Mouse (Mus musculus) thymus, postnatal 0 days (tissue): ENCODE results near the gene B430306N03Rik. TPM values are rescaled to one million over a fixed set of nuclear protein-coding genes. Genes with fewer than 3 reads are reported as not detected.
"Not testable (repeated sequence)": the region's sequence is repeated elsewhere in the genome, so short reads cannot be mapped to it uniquely, and the experiment has no call there.

ENCODE experiments used
- DNase-seq: peaks from one replicate; pipeline ENCODE4 v3.0.0-alpha.2; 2015; ENCODE audit warnings: low spot score
- polyA plus RNA-seq: library from polyadenylated mRNA; unstranded; fragments of >200 nt; fragmentation: Nextera tagmentation; extraction: Ambion mirVana; gene quantifications from 2 replicates; pipeline ENCODE4 v1.2.1, GENCODE M21; 2015

B430306N03Rik gene
- polyA plus RNA-seq, 1 experiment from 2014 or later = 0.64 TPM

DNA sequence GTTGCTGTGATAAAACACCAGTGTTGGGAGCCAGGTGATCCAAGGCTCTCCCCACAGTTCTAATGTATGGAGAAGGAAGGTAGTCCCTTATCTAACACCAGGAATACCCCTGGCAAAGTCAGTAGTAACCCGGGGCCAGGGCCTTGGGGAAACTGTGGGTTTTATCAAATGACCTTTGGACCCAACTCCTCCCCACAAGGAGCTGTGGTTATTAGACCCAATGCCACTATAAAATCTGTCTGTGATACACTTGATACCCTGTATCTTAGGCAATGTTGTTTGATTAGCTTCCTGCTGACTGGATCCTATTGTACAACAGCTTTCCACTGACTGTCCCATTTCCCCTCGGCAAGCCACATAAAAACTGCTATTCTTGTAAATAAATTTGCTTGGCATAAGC, 3.8 kb upstream of the B430306N03Rik start:
- DNase-seq = no peak

- no peak for DNase-seq
These were observed 2.7 kb downstream of the B430306N03Rik start for GRCm38 (mm10) chr17:48318686-48319085.

DNA sequence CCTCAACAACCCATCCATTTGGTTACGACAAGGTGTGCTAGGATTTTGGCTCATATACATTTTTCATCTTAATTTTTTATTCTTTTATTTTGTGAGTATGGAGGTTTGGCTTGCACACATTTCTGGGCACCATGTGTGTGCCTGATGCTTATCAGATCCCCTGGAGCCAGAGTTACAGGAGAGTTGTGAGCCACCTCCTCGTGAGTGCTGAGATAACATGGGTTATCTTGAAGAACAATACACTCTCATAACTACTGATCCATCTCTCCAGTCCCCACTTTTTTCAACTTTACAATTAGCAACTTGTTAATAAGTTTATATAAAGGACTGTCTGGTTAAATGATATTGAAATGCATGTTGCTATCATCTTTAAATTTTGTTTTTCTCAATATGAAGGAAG, 5.3 kb downstream of the B430306N03Rik start:
- DNase-seq = no peak

GRCm38 (mm10) chr17:48323236-48323635, 7.3 kb downstream of the B430306N03Rik start:
- DNase-seq = no peak

GRCm38 (mm10) chr17:48324258-48324657, 8.3 kb downstream of the B430306N03Rik start:
- DNase-seq = no peak

DNA sequence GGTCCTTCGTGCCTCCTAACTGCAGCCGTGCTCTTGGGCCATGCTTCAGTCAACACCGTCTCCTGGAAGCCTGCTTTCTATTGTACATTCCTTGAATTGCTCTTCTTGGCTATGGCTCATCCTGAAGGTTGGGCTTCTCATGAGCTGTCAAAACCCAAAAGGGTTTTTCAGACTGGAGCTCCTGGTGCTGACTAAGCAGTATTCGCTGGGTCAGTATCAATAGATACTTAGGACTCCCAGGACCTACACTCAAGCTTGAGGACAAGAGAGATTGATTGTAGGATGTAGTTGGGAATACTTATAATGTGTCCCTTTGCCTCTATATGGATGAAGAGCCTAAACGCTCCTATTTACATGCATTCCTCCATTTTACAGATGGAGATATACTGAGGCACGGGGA, 9.2 kb downstream of the B430306N03Rik start:
- DNase-seq = no peak

DNA sequence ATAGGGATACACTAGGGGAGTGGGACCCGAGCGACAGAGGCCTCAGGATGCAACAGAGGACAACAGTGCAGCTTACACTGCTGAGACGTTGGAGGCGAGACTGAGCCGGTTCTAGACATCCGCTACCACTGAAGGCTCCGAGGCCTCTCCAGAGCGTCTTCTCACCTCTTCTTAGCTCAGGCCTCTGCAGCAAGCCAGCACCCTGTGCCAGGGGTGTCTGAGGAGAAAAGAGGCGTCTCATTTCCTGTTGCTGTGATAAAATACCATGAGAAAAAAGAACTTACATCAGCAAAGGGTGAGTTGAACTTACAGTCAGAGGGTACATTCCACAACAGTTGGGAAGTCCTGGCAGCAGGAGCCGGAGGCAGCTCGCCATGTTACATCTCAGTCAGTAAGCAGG, 9.7 kb downstream of the B430306N03Rik start:
- no peak for DNase-seq

- no peak for DNase-seq
These were observed 10.7 kb downstream of the B430306N03Rik start for GRCm38 (mm10) chr17:48326656-48327055.

DNA sequence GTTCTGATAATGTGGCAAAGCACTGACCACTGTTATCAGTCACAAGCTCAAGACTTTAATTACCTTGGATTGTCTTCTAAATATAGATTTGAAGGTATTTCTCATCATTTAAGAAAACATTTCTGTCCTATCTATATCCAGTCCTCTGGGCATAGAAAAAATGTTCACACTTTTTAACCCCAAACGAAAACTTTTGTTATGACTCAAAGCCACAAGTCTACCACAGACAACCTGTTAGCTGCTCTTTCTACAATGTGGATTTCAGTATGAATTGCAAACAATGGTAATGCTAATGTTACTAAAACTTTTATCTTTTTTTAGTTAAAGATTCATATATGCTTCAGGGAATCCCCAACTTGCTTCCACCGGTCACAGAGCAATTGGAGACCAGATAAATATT, 16.6 kb downstream of the B430306N03Rik start:
- no peak for DNase-seq

- DNase-seq = no peak
These were observed 18.2 kb downstream of the B430306N03Rik start for GRCm38 (mm10) chr17:48334186-48334585.

- DNase-seq = peak; percentile 79
These were observed 20.9 kb downstream of the B430306N03Rik start for GRCm38 (mm10) chr17:48336857-48337256.

- DNase-seq = no peak
These were observed 24.3 kb downstream of the B430306N03Rik start for GRCm38 (mm10) chr17:48340267-48340666.

DNA sequence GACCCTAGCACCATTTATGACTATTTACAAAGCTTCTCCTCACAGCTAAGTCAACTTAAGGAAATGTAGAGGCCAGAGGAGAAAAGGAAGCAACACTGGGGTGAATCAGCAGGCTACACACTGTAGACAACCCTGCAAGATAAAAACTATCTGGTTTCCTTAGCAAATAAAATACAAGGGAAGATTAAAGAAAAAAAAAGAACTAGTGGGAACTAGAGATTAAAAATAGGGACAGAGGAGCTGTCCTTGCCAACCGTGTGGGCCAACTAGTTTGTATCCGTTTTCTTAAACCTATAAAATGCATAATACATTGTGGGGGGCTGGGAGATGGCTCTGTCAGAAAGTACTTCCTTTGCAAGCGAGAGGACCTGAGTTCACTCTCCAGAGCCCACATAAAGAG, 26.0 kb downstream of the B430306N03Rik start:
- DNase-seq = no peak

GRCm38 (mm10) chr17:48343065-48343464, 27.1 kb downstream of the B430306N03Rik start:
- no peak for DNase-seq

GRCm38 (mm10) chr17:48345824-48346223, 29.9 kb downstream of the B430306N03Rik start:
- no peak for DNase-seq

- no peak for DNase-seq
These were observed 30.3 kb downstream of the B430306N03Rik start, which contains the start of gene Trem2 for GRCm38 (mm10) chr17:48346231-48346630. Gene Trem2 (plus strand): TSS chr17:48346401.

DNA sequence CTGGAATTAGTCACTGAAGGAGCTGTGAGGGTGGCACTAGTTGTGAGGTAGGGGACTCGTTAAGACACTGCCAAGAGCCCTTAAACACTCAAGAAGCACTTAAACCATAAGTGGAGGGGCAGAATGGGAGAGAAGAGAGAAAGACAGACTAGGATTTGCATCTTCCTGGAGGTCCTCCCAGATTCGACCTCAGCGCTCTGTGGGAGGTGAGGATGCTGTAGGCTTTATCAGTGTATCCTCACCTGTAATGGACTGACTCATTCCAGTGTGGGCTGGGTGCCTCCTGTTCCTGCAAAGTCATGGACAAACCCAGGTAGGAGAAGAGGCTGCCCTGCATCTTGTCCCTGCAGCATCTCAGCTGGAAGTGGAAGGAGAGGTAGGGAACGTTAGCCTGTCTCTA, 30.9 kb downstream of the B430306N03Rik start:
- no peak for DNase-seq

DNA sequence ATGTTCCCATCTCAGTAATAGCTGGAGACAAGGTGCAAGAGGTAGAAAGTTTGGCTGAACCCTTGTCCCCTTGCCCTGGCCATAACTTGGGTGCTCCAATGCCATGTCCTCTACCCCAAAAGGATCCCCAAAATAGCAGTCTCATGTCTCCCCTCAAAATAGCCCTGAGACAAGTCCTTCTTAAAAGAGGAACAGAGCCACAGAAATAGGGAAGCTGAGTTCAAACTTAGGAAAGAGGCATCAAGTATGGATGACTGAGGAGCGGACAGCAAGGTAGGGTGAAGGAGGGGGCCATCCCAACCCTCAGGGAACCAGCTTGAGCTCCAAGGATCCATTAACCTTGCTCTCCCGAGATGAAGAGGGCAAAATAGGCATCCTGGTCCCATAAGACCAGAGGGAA, 31.3 kb downstream of the B430306N03Rik start:
- DNase-seq = no peak

DNA sequence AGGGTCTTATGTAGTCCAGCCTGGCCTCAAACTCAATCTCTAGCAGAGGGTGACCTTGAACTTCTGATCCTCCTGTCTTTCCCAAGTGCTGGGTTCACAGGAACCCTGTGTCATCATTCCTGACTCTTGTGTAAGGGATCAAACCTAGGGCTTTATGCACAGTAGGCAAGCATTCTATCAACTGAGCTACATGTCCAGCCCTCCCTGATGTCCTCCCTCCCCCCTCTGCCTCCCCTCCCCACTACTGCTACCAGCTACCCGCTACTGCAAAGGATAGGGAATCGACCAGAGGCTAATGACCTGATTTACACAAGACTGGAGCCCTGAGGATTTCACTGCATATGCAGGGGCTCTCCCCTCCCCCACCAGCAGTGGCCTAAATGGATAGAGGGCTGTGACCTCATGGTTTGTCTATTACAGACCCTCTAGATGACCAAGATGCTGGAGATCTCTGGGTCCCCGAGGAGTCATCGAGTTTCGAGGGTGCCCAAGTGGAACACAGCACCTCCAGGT, 34.8 kb downstream of the B430306N03Rik start:
- no peak for DNase-seq

- DNase-seq = not testable (repeated sequence)
These were observed 37.0 kb downstream of the B430306N03Rik start for GRCm38 (mm10) chr17:48352976-48353375.

- DNase-seq = no peak
These were observed 39.9 kb downstream of the B430306N03Rik start for GRCm38 (mm10) chr17:48355822-48356221.

DNA sequence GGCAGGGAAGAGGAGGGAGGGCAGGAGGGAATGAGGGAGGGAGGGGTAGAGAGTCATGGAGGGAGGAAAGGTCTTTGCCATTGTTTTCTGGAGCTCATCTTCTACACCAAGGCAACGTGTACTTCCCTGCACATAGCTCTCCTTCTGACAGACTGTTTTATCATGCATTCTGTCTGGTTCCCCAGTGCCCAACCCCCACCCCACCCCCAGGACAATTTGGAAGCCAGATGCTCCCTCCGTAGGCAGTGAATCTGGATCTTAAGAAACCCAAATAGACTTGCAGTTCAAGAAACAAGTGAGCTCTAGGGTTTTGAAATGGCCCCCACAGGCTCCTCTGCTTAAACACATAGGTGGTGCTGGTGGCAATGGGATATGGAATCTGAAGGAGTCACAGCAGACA, 42.0 kb downstream of the B430306N03Rik start:
- no peak for DNase-seq

GRCm38 (mm10) chr17:48359616-48360015, 43.7 kb downstream of the B430306N03Rik start, which contains the start of gene Treml1:
Gene Treml1 (plus strand): TSS chr17:48359916.
- no peak for DNase-seq

DNA sequence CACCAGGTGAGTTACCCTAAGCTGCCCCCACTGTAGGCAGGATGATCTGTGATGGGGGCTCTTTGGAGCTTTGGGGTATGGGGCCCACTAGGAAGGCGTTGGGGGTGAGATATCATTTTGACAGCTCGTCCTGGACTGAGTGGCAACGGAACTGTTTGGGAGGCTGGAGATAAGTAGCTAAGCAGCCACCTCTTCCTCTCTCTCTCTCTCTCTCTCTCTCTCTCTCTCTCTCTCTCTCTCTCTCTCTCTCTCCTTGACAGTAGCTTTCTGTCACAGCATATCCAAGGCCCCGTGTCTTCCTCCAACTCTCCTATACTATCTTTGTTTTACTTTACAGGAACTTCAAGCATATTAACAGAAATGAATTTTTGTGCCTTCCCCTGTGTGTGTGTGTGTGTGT, 44.5 kb downstream of the B430306N03Rik start:
- DNase-seq = no peak
